Mouse (Mus musculus): ENCODE measurements at regions not wholly inside any gene's neighbourhood (a gene's known extent, or its start where the extent isn't known, plus 50 kb on each side); places are given as distances from the start of the nearest gene placed in this dataset.
"Not testable (repeated sequence)": the region's sequence is repeated elsewhere in the genome, so short reads cannot be mapped to it uniquely, and the experiment has no call there.

- no peak for DNase-seq (ENCODE audit: low spot score in 2 of 2)
Measured at GRCm38 (mm10) chr3:39776278-39777039, 754.6 kb upstream of the Intu start.

- DNase-seq (ENCODE audit: low spot score in 2 of 2): no peak
Measured at GRCm38 (mm10) chr3:39779690-39780218, 751.3 kb upstream of the Intu start.

GRCm38 (mm10) chr3:39780270-39780669, 750.8 kb upstream of the Intu start:
- no peak for DNase-seq (ENCODE audit: low spot score in 2 of 2)

GRCm38 (mm10) chr3:39784901-39785300, 746.2 kb upstream of the Intu start:
- no peak for DNase-seq (ENCODE audit: low spot score in 2 of 2)

GRCm38 (mm10) chr3:39809586-39809985, 721.5 kb upstream of the Intu start:
- DNase-seq (ENCODE audit: low spot score in 2 of 2): no peak

- DNase-seq (ENCODE audit: low spot score in 2 of 2): peak in 1 of 2 experiments; percentile 67
Measured at GRCm38 (mm10) chr3:39814814-39815213, 716.3 kb upstream of the Intu start.

- no peak for DNase-seq (ENCODE audit: low spot score in 2 of 2)
Measured at GRCm38 (mm10) chr3:39830488-39831056, 700.5 kb upstream of the Intu start.

- DNase-seq (ENCODE audit: low spot score in 2 of 2): no peak
Measured at GRCm38 (mm10) chr3:39838377-39839145, 692.5 kb upstream of the Intu start.

GRCm38 (mm10) chr3:39840946-39841345, 690.1 kb upstream of the Intu start:
- no peak for DNase-seq (ENCODE audit: low spot score in 2 of 2)

- DNase-seq (ENCODE audit: low spot score in 2 of 2): no peak
Measured at GRCm38 (mm10) chr3:39845123-39845522, 686.0 kb upstream of the Intu start.

GRCm38 (mm10) chr3:39848829-39849228, 682.3 kb upstream of the Intu start:
- DNase-seq (ENCODE audit: low spot score in 2 of 2): no peak

GRCm38 (mm10) chr3:39857214-39857839, 673.8 kb upstream of the Intu start:
- no peak for DNase-seq (ENCODE audit: low spot score in 2 of 2)

GRCm38 (mm10) chr3:39876046-39876445, 655.0 kb upstream of the Intu start:
- not testable (repeated sequence) for DNase-seq (ENCODE audit: low spot score in 2 of 2)

GRCm38 (mm10) chr3:39884370-39884769, 646.7 kb upstream of the Intu start:
- DNase-seq (ENCODE audit: low spot score in 2 of 2): no peak

GRCm38 (mm10) chr3:39888376-39888775, 642.7 kb upstream of the Intu start:
- no peak for DNase-seq (ENCODE audit: low spot score in 2 of 2)

GRCm38 (mm10) chr3:39889222-39889621, 641.9 kb upstream of the Intu start:
- no peak for DNase-seq (ENCODE audit: low spot score in 2 of 2)

- DNase-seq (ENCODE audit: low spot score in 2 of 2): no peak
Measured at GRCm38 (mm10) chr3:39898961-39899360, 632.1 kb upstream of the Intu start.

GRCm38 (mm10) chr3:39900207-39900606, 630.9 kb upstream of the Intu start:
- peak in 1 of 2 experiments; percentile 6 for DNase-seq (ENCODE audit: low spot score in 2 of 2)

- DNase-seq (ENCODE audit: low spot score in 2 of 2): no peak
Measured at GRCm38 (mm10) chr3:39904377-39904776, 626.7 kb upstream of the Intu start.

- DNase-seq (ENCODE audit: low spot score in 2 of 2): no peak
Measured at GRCm38 (mm10) chr3:39908676-39909362, 622.3 kb upstream of the Intu start.

GRCm38 (mm10) chr3:39909642-39910041, 621.4 kb upstream of the Intu start:
- DNase-seq (ENCODE audit: low spot score in 2 of 2): no peak
